ENCODE assay signal across 8 mouse cellular contexts in the genomic region with DNA sequence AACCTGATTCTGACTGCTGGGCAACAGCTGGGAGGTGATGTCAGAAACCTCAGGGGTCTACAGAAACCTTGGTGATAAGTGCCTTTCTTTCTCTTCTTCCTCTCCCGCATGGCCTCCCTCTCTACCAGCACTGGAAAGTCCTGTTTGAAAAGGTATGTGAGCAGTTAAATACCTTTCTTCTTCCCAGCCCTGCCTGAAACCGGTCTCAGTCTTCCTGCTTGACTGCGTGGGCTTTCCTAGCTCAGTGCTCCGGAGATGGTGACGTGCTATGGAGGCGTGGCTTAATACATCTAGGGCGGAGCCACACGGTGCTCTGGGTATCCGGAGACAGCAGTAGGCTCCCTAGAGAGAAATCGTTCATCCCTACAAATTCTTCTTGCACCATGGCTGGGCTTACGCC. TPM values are rescaled to one million over a fixed set of nuclear protein-coding genes. Genes with fewer than 3 reads are reported as not detected.
DNase-seq lines count a peak whose midpoint lies in the region; ATAC-seq lines count a peak whose summit lies in the region.

No protein-coding gene starts in this region.

- peak; percentile 48 to 55 for DNase-seq in urinary bladder, adult 18-20 months (ENCODE audit: low spot score in 2 of 2)
- no peak for DNase-seq in urinary bladder, adult 2 months (ENCODE audit: low spot score)
- no peak for DNase-seq in heart, embryonic 10.5 days (ENCODE audit: low spot score)
- peak; percentile 74 for DNase-seq in kidney, adult 9 months
- peak; percentile 71 for DNase-seq in limb, embryonic 11.5 days (ENCODE audit: low spot score)
- DNase-seq in spleen, adult 18-20 months, result peak; percentile 52 to 73

- ATAC-seq in embryonic facial prominence, embryonic 15.5 days (ENCODE audit: insufficient number of reproducible peaks, low FRiP score, low TSS enrichment, low read depth), result peak; percentile 53; the same call in 1 of the 2 replicates
- ATAC-seq in limb, embryonic 11.5 days (ENCODE audit: insufficient number of reproducible peaks, low FRiP score, low TSS enrichment, low read depth), result no peak
- peak; percentile 68 for ATAC-seq in midbrain, embryonic 13.5 days

- H3K9me3 ChIP-seq in embryonic facial prominence, embryonic 15.5 days (replicated peaks), result no peaks in the 10 kb centered on the region
- H3K9me3 ChIP-seq in heart, embryonic 10.5 days, result no peaks in the 10 kb centered on the region
- no peaks in the 10 kb centered on the region; the same call in 1 of the 2 replicates for H3K9me3 ChIP-seq in limb, embryonic 11.5 days (ENCODE audit: control insufficient read depth, low read length)
- H3K9me3 ChIP-seq in midbrain, embryonic 13.5 days, result no peaks in the 10 kb centered on the region

- no peaks in the 10 kb centered on the region for H3K36me3 ChIP-seq in embryonic facial prominence, embryonic 15.5 days
- no peaks in the 10 kb centered on the region for H3K36me3 ChIP-seq in heart, embryonic 10.5 days
- no peaks in the 10 kb centered on the region for H3K36me3 ChIP-seq in limb, embryonic 11.5 days (ENCODE audit: control insufficient read depth, insufficient read depth, low read length)
- H3K36me3 ChIP-seq in midbrain, embryonic 13.5 days, result no peaks in the 10 kb centered on the region

- peaks cover 34% of the 10 kb centered on the region for H3K4me1 ChIP-seq in embryonic facial prominence, embryonic 15.5 days
- H3K4me1 ChIP-seq in heart, embryonic 10.5 days, result peaks cover 30% of the 10 kb centered on the region
- H3K4me1 ChIP-seq in limb, embryonic 11.5 days (ENCODE audit: control insufficient read depth, insufficient read depth, low read length), result peaks cover 3% of the 10 kb centered on the region; the same call in 1 of the 2 replicates
- H3K4me1 ChIP-seq in midbrain, embryonic 13.5 days (replicated peaks), result peaks cover 39% of the 10 kb centered on the region

- H3K27ac ChIP-seq in embryonic facial prominence, embryonic 15.5 days (replicated peaks), result peak overlapping the region; percentile 39
- H3K27ac ChIP-seq in heart, embryonic 10.5 days, result no peak overlapping the region
- H3K27ac ChIP-seq in limb, embryonic 11.5 days (replicated peaks; ENCODE audit: low read depth, low read length), result no peak overlapping the region
- H3K27ac ChIP-seq in midbrain, embryonic 13.5 days, result peak overlapping the region; percentile 87

- H3K9ac ChIP-seq in embryonic facial prominence, embryonic 15.5 days, result no peak overlapping the region
- no peak overlapping the region for H3K9ac ChIP-seq in limb, embryonic 11.5 days (ENCODE audit: low read length)
- H3K9ac ChIP-seq in midbrain, embryonic 13.5 days (replicated peaks), result peak overlapping the region; percentile 87; the same call in 1 of the 2 replicates

- H3K27me3 ChIP-seq in embryonic facial prominence, embryonic 15.5 days, result peaks cover 24% of the 10 kb centered on the region
- peaks cover 56% of the 10 kb centered on the region for H3K27me3 ChIP-seq in heart, embryonic 10.5 days (ENCODE audit: insufficient read depth, poor library complexity, severe bottlenecking)
- peaks cover 42% of the 10 kb centered on the region for H3K27me3 ChIP-seq in limb, embryonic 11.5 days (ENCODE audit: control insufficient read depth, insufficient read depth, low read length)
- peaks cover 2% of the 10 kb centered on the region; the same call in 1 of the 2 replicates for H3K27me3 ChIP-seq in midbrain, embryonic 13.5 days

- H3K4me3 ChIP-seq in embryonic facial prominence, embryonic 15.5 days (replicated peaks), result peak overlapping the region; percentile 73
- peak overlapping the region; percentile 73 for H3K4me3 ChIP-seq in heart, embryonic 10.5 days
- no peak overlapping the region for H3K4me3 ChIP-seq in limb, embryonic 11.5 days (ENCODE audit: low read depth, low read length)
- peak overlapping the region; percentile 78 for H3K4me3 ChIP-seq in midbrain, embryonic 13.5 days (replicated peaks)

- peak overlapping the region; percentile 97 for H3K4me2 ChIP-seq in embryonic facial prominence, embryonic 15.5 days (replicated peaks)
- H3K4me2 ChIP-seq in limb, embryonic 11.5 days (ENCODE audit: low read depth, severe bottlenecking), result peak overlapping the region; percentile 99
- peak overlapping the region; percentile 99 for H3K4me2 ChIP-seq in midbrain, embryonic 13.5 days (replicated peaks)

- 2% methylated on average over 11 of the region's 11 CpGs for WGBS in embryonic facial prominence, embryonic 15.5 days
- 3% methylated on average over 11 of the region's 11 CpGs for WGBS in heart, embryonic 10.5 days
- 3% methylated on average over 11 of the region's 11 CpGs for WGBS in limb, embryonic 11.5 days
- WGBS in midbrain, embryonic 13.5 days, result 1% methylated on average over 11 of the region's 11 CpGs

RNA-seq across cellular contexts. Expression of a gene that starts 1.8 kb away (rescaled TPM):
- polyA plus RNA-seq in urinary bladder, adult 2 months (2012; rRNA removed), result 2.3 and 3.0 TPM in 2 replicates
- 7.3 and 8.3 TPM in 2 replicates for polyA plus RNA-seq in embryonic facial prominence, embryonic 15.5 days (2015; fragmentation: Nextera tagmentation; extraction: Ambion mirVana)
- 0.39 and 1.2 TPM in 2 replicates for polyA plus RNA-seq in heart, embryonic 10.5 days (2016; fragmentation: Nextera tagmentation; extraction: Ambion mirVana)
- polyA plus RNA-seq in limb, embryonic 11.5 days (2014; fragmentation: Nextera tagmentation; extraction: Ambion mirVana), result 0.56 and 0.60 TPM in 2 replicates
- 15.3 and 28.0 TPM in 2 replicates for polyA plus RNA-seq in midbrain, embryonic 13.5 days (2015; fragmentation: Nextera tagmentation; extraction: Ambion mirVana)

Comparison
In these comparisons a context has a peak if more than half of its experiments do, and no peak if none do; other contexts are left out.
1. DNase-seq: peak in urinary bladder, adult 18-20 months (2 of 2), kidney, adult 9 months (single experiment), limb, embryonic 11.5 days (single experiment) and spleen, adult 18-20 months (2 of 2); none in urinary bladder, adult 2 months (single experiment) and heart, embryonic 10.5 days (single experiment).
2. H3K27ac ChIP-seq: peak in embryonic facial prominence, embryonic 15.5 days (single experiment) and midbrain, embryonic 13.5 days (single experiment); none in heart, embryonic 10.5 days (single experiment) and limb, embryonic 11.5 days (single experiment).
3. Peak in every context shown above with its lines, with median percentiles within 50 percentile points of each other: H3K4me2 ChIP-seq.